Mouse (Mus musculus): ENCODE measurements around the gene Tacr2. TPM values are rescaled to one million over a fixed set of nuclear protein-coding genes. Genes with fewer than 3 reads are reported as not detected.
A peak's percentile ranks its signal among the peaks of the same experiment; 100 is the strongest.

Tacr2 gene
- polyA plus RNA-seq, 1 experiment from 2014 or later = not detected

DNA sequence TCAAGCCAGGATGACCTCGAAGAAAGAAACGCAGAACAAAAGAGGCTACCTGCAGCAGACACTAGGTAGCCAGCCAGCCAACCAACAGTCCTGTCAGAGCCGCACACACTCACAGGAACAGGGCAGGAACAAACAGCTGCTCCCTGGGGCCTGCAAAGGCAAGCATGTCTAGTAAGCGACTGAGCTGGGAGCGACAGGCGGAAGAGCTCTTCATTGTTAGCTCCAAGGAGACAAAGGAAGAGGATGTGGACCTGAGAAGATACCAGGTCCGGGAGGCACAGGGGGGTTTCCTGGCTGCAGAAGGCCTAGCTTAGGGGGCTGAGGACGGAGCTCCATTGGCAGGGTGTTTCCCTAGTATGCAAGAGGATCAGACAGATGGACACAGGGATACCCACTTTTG lies 35.0 kb upstream of the Tacr2 start:
- H3K4me2 ChIP-seq (ENCODE audit: low read length) = no peak overlapping the region
- H3K4me3 ChIP-seq (ENCODE audit: control insufficient read depth in 1 of 2, insufficient read depth in 1 of 2, low read depth in 1 of 2, low read length in 2 of 2) = no peak overlapping the region
- ATAC-seq (ENCODE audit: insufficient number of reproducible peaks, insufficient read depth, low FRiP score, low read depth) = 0 out of 2 replicates have a peak, but pooled peaks have one; percentile 24
- peak overlapping the region; percentile 66 to 67 for H3K27ac ChIP-seq (replicated peaks in 1 of 2; ENCODE audit: control insufficient read depth in 1 of 2, insufficient read depth in 1 of 2, low read depth in 2 of 2, low read length in 2 of 2)
- H3K9me3 ChIP-seq (ENCODE audit: control insufficient read depth, low read length) = no peaks in the 10 kb centered on the region
- no peak overlapping the region for H3K9ac ChIP-seq (ENCODE audit: low read length)
- H3K36me3 ChIP-seq (ENCODE audit: control insufficient read depth, insufficient read depth, low read length) = no peaks in the 10 kb centered on the region
- 50% methylated on average over 8 of the region's 8 CpGs for WGBS
- H3K27me3 ChIP-seq (ENCODE audit: control insufficient read depth, insufficient read depth, low read length) = no peaks in the 10 kb centered on the region
- peaks cover 0 to 4% of the 10 kb centered on the region in 2 experiments; a peak in 1 of 4 replicates for H3K4me1 ChIP-seq (ENCODE audit: control insufficient read depth in 2 of 2, insufficient read depth in 2 of 2, low read length in 2 of 2)

DNA sequence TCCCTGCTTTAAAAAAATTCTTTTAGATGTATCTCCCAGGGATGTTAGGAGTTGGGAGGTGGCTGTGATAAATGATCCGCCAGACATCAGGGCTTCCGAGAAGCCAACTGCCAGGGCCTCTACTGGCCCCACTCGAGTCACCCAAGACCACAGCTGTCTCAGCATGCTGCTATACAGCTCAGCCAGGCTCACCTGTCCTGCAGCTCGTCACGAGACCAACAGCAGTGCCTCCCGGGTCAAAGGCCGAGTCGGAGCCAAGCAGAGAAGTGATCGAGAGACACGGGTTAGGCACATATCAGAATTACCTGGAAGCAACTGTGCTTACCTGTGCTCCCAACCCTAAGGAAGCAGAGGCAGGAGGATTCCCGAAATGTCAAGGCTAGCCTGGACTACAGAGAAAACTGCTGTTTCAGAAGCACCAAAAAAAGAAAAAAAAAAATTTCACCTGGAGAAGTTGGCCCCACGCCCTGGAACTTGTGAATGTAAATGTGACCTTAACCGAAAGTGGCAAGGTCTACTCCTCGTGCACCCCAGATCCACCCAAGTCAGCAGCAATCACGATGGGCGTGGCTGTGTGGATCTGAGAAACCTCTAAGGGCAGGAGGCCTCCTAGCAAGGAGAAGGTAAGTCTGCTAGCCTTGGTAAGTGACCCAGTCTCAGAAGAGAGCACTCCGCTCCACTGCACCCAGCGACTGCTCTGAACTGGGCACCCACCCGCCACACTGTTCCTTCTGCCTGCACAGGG lies 34.0 kb upstream of the Tacr2 start:
- Histone ChIP-seq H3K4me3 (ENCODE audit: control insufficient read depth in 1 of 2, insufficient read depth in 1 of 2, low read depth in 1 of 2, low read length in 2 of 2) (no peak overlapping the region), H3K27me3 (ENCODE audit: control insufficient read depth, insufficient read depth, low read length) (no peaks in the 10 kb centered on the region), H3K4me1 (ENCODE audit: control insufficient read depth in 2 of 2, insufficient read depth in 2 of 2, low read length in 2 of 2) (peaks cover 0 to 4% of the 10 kb centered on the region in 2 experiments; a peak in 1 of 4 replicates), H3K9ac (ENCODE audit: low read length) (no peak overlapping the region), H3K36me3 (ENCODE audit: control insufficient read depth, insufficient read depth, low read length) (no peaks in the 10 kb centered on the region), H3K27ac (replicated peaks in 1 of 2; ENCODE audit: control insufficient read depth in 1 of 2, insufficient read depth in 1 of 2, low read depth in 2 of 2, low read length in 2 of 2) (peak overlapping the region in 1 of 2 experiments; percentile 66; a peak in 1 of 4 replicates), H3K9me3 (ENCODE audit: control insufficient read depth, low read length) (no peaks in the 10 kb centered on the region), H3K4me2 (ENCODE audit: low read length) (no peak overlapping the region)
- WGBS = 85% methylated on average over 19 of the region's 19 CpGs
- no peak for ATAC-seq (ENCODE audit: insufficient number of reproducible peaks, insufficient read depth, low FRiP score, low read depth)

DNA sequence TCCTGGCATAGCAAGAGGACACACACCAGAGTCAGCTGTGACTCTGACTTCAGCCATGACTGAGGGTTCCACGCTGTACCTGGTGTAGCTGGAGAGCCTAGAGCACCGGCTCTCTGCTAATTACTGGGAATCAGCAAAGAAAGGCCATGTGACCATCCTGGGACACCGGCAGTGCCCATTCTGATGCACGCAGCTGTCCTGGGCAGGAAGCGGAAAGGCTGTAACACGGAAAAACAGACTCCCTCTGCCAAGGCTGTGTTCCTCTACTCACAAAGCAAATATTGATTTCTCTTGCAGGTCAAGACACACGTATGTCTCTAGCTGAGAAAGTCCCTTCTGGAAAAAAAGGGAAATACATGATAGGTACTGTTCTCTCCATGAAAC lies 33.5 kb upstream of the Tacr2 start:
- Histone ChIP-seq H3K27ac (replicated peaks in 1 of 2; ENCODE audit: control insufficient read depth in 1 of 2, insufficient read depth in 1 of 2, low read depth in 2 of 2, low read length in 2 of 2) (no peak overlapping the region), H3K9me3 (ENCODE audit: control insufficient read depth, low read length) (no peaks in the 10 kb centered on the region), H3K36me3 (ENCODE audit: control insufficient read depth, insufficient read depth, low read length) (no peaks in the 10 kb centered on the region), H3K4me2 (ENCODE audit: low read length) (no peak overlapping the region), H3K4me1 (ENCODE audit: control insufficient read depth in 2 of 2, insufficient read depth in 2 of 2, low read length in 2 of 2) (peaks cover 0 to 4% of the 10 kb centered on the region in 2 experiments; a peak in 1 of 4 replicates), H3K27me3 (ENCODE audit: control insufficient read depth, insufficient read depth, low read length) (no peaks in the 10 kb centered on the region), H3K4me3 (ENCODE audit: control insufficient read depth in 1 of 2, insufficient read depth in 1 of 2, low read depth in 1 of 2, low read length in 2 of 2) (no peak overlapping the region), H3K9ac (ENCODE audit: low read length) (no peak overlapping the region)
- peak; percentile 34; the same call in 1 of the 2 replicates for ATAC-seq (ENCODE audit: insufficient number of reproducible peaks, insufficient read depth, low FRiP score, low read depth)
- 72% methylated on average over 7 of the region's 7 CpGs for WGBS

DNA sequence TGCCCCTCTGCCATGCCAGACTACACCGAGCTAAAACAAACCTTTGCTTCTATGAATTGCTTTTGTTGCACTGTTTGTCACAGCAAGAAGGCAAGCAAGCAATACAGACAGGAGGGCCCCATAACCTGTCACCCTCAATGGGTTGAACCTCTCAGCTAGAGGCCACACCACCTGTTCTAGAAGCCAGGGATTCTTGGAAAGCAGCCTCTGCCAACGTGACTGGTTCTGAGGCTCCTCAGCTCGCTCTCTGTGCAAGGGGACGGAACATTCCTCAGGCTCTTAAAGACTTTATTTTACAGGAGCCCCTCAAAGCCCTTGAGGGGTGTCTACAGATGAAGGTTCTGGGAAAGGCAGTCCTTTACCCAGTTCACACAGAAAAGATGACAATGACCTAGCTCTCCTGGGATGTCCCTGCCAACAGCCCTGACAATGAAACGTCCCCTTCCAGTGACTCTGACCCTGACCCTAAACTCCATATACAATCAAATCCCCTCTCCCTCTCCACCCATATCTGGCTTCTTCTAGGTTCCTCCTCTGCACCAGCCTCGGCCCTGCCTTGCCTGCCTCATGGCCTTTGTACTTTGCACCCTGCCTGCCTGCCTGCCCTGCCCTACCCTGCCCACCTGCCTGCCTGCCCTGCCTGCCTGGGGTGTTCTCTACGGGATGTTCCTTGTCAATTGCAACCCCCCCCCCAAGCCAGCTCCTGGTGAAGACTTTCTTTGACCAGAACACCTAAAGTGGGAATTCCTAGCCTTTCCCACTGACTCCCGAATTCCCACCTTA lies 31.3 kb upstream of the Tacr2 start:
- Histone ChIP-seq H3K4me3 (ENCODE audit: control insufficient read depth in 1 of 2, insufficient read depth in 1 of 2, low read depth in 1 of 2, low read length in 2 of 2) (no peak overlapping the region), H3K4me1 (ENCODE audit: control insufficient read depth in 2 of 2, insufficient read depth in 2 of 2, low read length in 2 of 2) (no peaks in the 10 kb centered on the region; a peak in 1 of 4 replicates), H3K9me3 (ENCODE audit: control insufficient read depth, low read length) (no peaks in the 10 kb centered on the region), H3K36me3 (ENCODE audit: control insufficient read depth, insufficient read depth, low read length) (no peaks in the 10 kb centered on the region), H3K27me3 (ENCODE audit: control insufficient read depth, insufficient read depth, low read length) (no peaks in the 10 kb centered on the region), H3K4me2 (ENCODE audit: low read length) (no peak overlapping the region), H3K27ac (replicated peaks in 1 of 2; ENCODE audit: control insufficient read depth in 1 of 2, insufficient read depth in 1 of 2, low read depth in 2 of 2, low read length in 2 of 2) (no peak overlapping the region), H3K9ac (ENCODE audit: low read length) (no peak overlapping the region)
- no peak for ATAC-seq (ENCODE audit: insufficient number of reproducible peaks, insufficient read depth, low FRiP score, low read depth)
- 76% methylated on average over 8 of the region's 8 CpGs for WGBS

DNA sequence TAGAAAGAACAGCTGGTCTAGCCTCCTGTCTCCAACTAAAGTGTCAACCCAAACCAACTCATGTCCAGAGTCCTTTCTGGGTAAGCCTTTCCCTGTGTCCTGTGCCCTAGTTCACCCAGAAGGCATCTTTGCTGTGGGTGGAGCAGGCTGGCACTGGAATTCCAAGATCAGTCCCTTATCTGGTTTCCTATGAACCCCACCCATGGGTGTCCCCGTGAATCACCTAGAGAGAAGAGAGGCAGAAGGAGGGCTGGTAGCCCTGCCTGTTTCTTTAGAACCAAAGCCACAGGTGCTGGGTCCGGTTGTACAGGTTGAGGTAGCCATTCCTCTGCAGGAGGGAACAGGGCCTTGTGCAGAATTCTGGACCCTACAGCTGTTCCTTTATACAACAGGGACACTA lies 30.6 kb upstream of the Tacr2 start:
- Histone ChIP-seq H3K9ac (ENCODE audit: low read length) (no peak overlapping the region), H3K4me2 (ENCODE audit: low read length) (no peak overlapping the region), H3K9me3 (ENCODE audit: control insufficient read depth, low read length) (no peaks in the 10 kb centered on the region), H3K4me1 (ENCODE audit: control insufficient read depth in 2 of 2, insufficient read depth in 2 of 2, low read length in 2 of 2) (no peaks in the 10 kb centered on the region; a peak in 1 of 4 replicates), H3K36me3 (ENCODE audit: control insufficient read depth, insufficient read depth, low read length) (no peaks in the 10 kb centered on the region), H3K27me3 (ENCODE audit: control insufficient read depth, insufficient read depth, low read length) (no peaks in the 10 kb centered on the region), H3K27ac (replicated peaks in 1 of 2; ENCODE audit: control insufficient read depth in 1 of 2, insufficient read depth in 1 of 2, low read depth in 2 of 2, low read length in 2 of 2) (no peak overlapping the region), H3K4me3 (ENCODE audit: control insufficient read depth in 1 of 2, insufficient read depth in 1 of 2, low read depth in 1 of 2, low read length in 2 of 2) (no peak overlapping the region)
- no peak for ATAC-seq (ENCODE audit: insufficient number of reproducible peaks, insufficient read depth, low FRiP score, low read depth)
- 67% methylated on average over 2 of the region's 2 CpGs for WGBS

DNA sequence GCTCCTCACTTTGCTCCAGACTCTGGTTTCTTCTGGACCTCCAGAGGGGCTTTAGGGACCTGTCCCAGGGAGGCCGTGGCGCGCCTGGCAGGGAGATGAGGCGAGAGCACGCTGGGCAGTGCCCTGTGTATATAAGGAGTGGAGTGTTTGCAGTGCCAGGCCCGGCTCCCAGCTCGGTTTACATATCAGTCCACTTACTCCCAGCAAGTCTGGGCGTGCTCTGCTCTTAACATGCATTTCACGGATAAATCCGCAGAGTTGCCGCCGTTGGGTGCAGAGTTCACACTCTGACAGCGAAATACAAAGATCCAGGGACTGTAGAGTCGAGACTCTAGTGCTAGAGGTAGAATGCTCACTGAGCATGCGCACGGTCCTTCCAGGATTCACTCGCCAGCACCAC lies 29.5 kb upstream of the Tacr2 start:
- Histone ChIP-seq H3K36me3 (ENCODE audit: control insufficient read depth, insufficient read depth, low read length) (no peaks in the 10 kb centered on the region), H3K9ac (ENCODE audit: low read length) (no peak overlapping the region), H3K9me3 (ENCODE audit: control insufficient read depth, low read length) (no peaks in the 10 kb centered on the region), H3K27ac (replicated peaks in 1 of 2; ENCODE audit: control insufficient read depth in 1 of 2, insufficient read depth in 1 of 2, low read depth in 2 of 2, low read length in 2 of 2) (no peak overlapping the region), H3K4me3 (ENCODE audit: control insufficient read depth in 1 of 2, insufficient read depth in 1 of 2, low read depth in 1 of 2, low read length in 2 of 2) (no peak overlapping the region), H3K27me3 (ENCODE audit: control insufficient read depth, insufficient read depth, low read length) (no peaks in the 10 kb centered on the region), H3K4me2 (ENCODE audit: low read length) (no peak overlapping the region), H3K4me1 (ENCODE audit: control insufficient read depth in 2 of 2, insufficient read depth in 2 of 2, low read length in 2 of 2) (no peaks in the 10 kb centered on the region; a peak in 1 of 4 replicates)
- no peak for ATAC-seq (ENCODE audit: insufficient number of reproducible peaks, insufficient read depth, low FRiP score, low read depth)
- 81% methylated on average over 17 of the region's 17 CpGs for WGBS

DNA sequence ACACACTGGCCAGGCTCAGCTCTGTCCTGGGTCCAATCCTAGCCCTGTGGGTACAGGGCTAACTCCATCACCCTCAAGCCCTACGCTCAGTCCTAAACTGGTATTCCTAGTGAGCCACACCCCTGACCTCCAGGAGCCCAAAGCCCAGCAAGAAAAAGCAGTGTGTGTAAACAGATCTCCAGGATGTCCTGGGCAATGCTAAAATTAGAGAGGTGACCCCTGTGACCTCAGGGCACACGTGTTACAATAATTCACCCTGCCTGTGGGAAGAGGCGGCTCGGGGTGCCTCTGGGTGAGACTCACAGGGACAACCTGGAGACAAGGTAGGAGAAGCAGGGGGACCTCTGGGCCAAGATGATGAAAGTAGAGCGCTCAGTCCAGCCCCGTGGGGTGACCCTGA lies 28.0 kb upstream of the Tacr2 start:
- ATAC-seq (ENCODE audit: insufficient number of reproducible peaks, insufficient read depth, low FRiP score, low read depth) = no peak
- H3K4me2 ChIP-seq (ENCODE audit: low read length) = no peak overlapping the region
- H3K27me3 ChIP-seq (ENCODE audit: control insufficient read depth, insufficient read depth, low read length) = no peaks in the 10 kb centered on the region
- H3K4me3 ChIP-seq (ENCODE audit: control insufficient read depth in 1 of 2, insufficient read depth in 1 of 2, low read depth in 1 of 2, low read length in 2 of 2) = no peak overlapping the region
- no peaks in the 10 kb centered on the region; a peak in 1 of 4 replicates for H3K4me1 ChIP-seq (ENCODE audit: control insufficient read depth in 2 of 2, insufficient read depth in 2 of 2, low read length in 2 of 2)
- no peak overlapping the region for H3K9ac ChIP-seq (ENCODE audit: low read length)
- no peaks in the 10 kb centered on the region for H3K36me3 ChIP-seq (ENCODE audit: control insufficient read depth, insufficient read depth, low read length)
- 45% methylated on average over 6 of the region's 6 CpGs for WGBS
- no peaks in the 10 kb centered on the region for H3K9me3 ChIP-seq (ENCODE audit: control insufficient read depth, low read length)
- no peak overlapping the region for H3K27ac ChIP-seq (replicated peaks in 1 of 2; ENCODE audit: control insufficient read depth in 1 of 2, insufficient read depth in 1 of 2, low read depth in 2 of 2, low read length in 2 of 2)

All from heart, embryonic 14.5 days (tissue).